Mouse (Mus musculus): ENCODE data around the gene Kif19a. TPM values are rescaled to one million over a fixed set of nuclear protein-coding genes. Genes with fewer than 3 reads are reported as not detected.

The Kif19a gene
- total RNA-seq, 2 experiments from 2014 or later = 3.2 to 3.6 TPM

- Histone ChIP-seq H3K4me3 (no peak overlapping the region), H3K27ac (no peak overlapping the region)
- intact Hi-C loops (cut with DNase I) = loop anchor here (1.0 to 10.0 kb wide), 3 partner anchors 65 to 242 kb away; no protein-coding TSS in a partner anchor
- peak; percentile 99 for TF ChIP-seq CTCF (IDR thresholded peaks at IDR 0.05)
- peak; percentile 87 to 93 for DNase-seq (ENCODE audit: extremely low spot score in 1 of 2, low spot score in 2 of 2)
Observed at GRCm38 (mm10) chr11:114812731-114813240, 47.6 kb downstream of the Kif19a start.

DNA sequence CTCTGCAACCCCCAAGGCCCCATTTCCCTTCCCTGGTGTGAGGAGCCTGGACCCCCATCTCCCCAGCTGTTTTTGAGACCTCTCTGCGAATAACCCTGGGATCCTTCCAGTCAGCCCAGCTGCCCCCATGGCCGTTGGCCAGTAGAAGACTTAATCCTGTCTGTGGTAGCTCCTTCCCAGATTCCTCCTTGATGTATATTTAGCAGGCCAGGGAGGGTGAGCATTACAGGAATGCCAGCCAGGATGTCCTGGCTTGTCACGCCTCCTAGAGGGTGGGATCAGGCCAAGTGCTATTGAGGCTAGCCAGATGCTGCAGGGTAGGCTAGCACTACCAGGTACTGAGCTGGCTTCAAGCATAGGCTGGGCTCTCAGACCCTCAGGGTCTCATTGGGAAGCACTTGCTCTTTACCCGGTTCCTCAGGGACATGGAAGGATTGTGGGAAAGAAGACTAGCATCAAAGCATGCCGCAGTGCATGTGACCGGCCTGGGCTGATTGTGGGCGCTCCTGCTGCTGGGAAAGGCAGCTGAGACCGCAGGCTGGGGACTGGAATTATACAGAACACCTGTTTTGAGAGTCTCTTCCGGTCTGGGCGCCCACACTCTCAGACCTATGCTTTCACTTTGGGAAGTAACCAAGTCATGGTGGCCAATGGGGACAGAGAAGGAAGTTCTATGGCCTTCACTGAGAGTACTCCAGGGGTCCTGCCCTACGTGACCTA is 49.8 kb downstream of the Kif19a start:
- no peak for TF ChIP-seq CTCF (IDR thresholded peaks at IDR 0.05)
- DNase-seq (ENCODE audit: extremely low spot score in 1 of 2, low spot score in 2 of 2) = no peak

DNA sequence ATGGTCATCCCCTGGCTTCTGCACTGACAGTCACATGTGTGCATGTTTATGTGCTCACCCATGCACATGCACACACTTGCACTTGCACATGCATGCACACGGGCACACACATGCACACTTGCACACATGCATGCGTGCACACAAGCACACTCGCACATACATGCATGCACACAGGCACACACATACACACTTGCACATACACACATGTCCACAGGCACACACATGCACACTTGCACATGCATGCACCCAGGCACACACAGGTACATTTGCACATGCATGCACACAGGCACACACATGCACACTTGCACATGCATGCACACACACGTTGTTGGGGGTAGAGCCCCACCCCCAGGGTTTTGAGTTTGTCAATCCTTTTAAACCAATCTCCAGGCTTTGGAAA is 51.7 kb downstream of the Kif19a start:
- DNase-seq (ENCODE audit: extremely low spot score in 1 of 2, low spot score in 2 of 2) = no peak
- Histone ChIP-seq H3K4me3 (no peak overlapping the region), H3K27ac (no peak overlapping the region)
- intact Hi-C loops (cut with DNase I) = loop anchor here (5.0 to 10.0 kb wide), 2 partner anchors 35 to 238 kb away; partner anchors contain the start of gene Gprc5c
- TF ChIP-seq CTCF (IDR thresholded peaks at IDR 0.05) = no peak

More for the DNA sequence above, 49.8 kb downstream of the Kif19a start:
- intact Hi-C loops (cut with DNase I) = loop anchor here (5.0 to 10.0 kb wide), 2 partner anchors 37 to 240 kb away; partner anchors contain the start of gene Gprc5c
- H3K27ac ChIP-seq = no peak overlapping the region
- H3K4me3 ChIP-seq = no peak overlapping the region

DNA sequence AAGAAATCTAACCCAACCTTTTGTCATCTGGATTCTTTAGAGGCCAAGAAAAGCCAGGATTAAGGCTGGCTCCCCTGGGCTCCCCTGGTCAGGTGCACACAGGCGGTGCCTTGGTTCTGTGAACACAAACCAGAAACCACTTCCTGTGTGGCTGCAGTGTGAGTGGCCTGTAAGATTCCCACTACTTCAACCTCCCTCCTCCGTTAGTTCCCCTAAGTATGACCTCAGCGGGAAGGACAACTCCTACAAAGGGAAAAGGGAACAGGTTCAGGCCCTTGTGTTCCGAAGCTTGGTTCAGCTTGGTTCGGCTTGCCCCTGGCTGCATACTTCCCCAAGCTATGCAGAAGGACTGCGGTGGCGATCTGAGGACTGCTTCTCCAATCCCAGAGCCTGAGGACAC is 53.0 kb downstream of the Kif19a start:
- DNase-seq (ENCODE audit: extremely low spot score in 1 of 2, low spot score in 2 of 2) = no peak
- no peak overlapping the region for H3K27ac ChIP-seq
- H3K4me3 ChIP-seq = no peak overlapping the region
- TF ChIP-seq CTCF (IDR thresholded peaks at IDR 0.05) = no peak
- intact Hi-C loops (cut with DNase I) = loop anchor here (5.0 to 10.0 kb wide), 2 partner anchors 34 to 237 kb away; partner anchors contain the start of gene Gprc5c

DNA sequence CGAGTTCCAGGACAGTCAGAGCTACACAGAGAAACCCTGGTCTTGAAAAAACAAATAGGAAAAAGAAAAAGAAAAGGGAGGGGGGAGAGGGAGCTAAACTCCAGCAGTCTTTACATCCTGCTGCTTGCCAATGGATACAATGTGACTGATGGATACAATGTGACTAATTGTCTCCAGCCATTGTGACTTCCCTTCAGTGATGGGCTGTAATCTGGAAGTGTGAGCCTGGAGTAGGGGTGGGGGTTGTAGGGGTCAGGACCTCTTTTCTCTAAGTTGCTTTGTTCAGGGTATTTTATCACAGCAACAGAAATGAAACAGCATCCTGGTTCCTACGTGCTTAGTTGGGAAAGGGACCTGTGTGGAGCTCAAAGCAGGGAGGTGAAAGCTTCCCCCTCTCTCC is 53.9 kb downstream of the Kif19a start:
- no peak for DNase-seq (ENCODE audit: extremely low spot score in 1 of 2, low spot score in 2 of 2)
- no peak for TF ChIP-seq CTCF (IDR thresholded peaks at IDR 0.05)
- intact Hi-C loops (cut with DNase I) = loop anchor here (5.0 to 10.0 kb wide), 2 partner anchors 33 to 236 kb away; partner anchors contain the start of gene Gprc5c
- Histone ChIP-seq H3K27ac (no peak overlapping the region), H3K4me3 (no peak overlapping the region)

GRCm38 (mm10) chr11:114820444-114820843 is 55.3 kb downstream of the Kif19a start:
- Histone ChIP-seq H3K4me3 (no peak overlapping the region), H3K27ac (no peak overlapping the region)
- intact Hi-C loops (cut with DNase I) = no loop called here
- TF ChIP-seq CTCF (IDR thresholded peaks at IDR 0.05) = no peak
- DNase-seq (ENCODE audit: extremely low spot score in 1 of 2, low spot score in 2 of 2) = no peak

- intact Hi-C loops (cut with DNase I) = no loop called here
- DNase-seq (ENCODE audit: extremely low spot score in 1 of 2, low spot score in 2 of 2) = no peak
Observed at GRCm38 (mm10) chr11:114821325-114821724, 56.1 kb downstream of the Kif19a start.

DNA sequence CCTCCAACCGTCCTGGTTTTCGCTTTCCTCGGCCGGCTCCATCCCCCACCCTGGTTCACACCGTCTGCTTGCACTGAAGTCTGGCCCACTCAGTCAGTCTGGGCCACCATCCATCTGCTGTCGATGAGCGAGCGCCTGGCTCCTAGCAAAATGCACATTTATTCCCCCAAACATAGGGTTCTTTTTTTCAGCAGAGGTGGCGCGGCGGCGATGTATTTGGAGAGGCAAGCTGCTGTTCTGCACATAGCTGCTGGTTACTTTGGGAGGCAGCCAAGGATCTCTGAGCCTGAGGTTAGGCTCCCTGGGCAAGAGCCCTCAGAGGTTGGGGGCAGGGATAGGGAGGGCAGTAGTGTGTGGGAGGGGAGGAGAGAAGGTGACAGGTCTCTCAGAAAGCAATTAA is 57.5 kb downstream of the Kif19a start:
- intact Hi-C loops (cut with DNase I) = loop anchor here (1.0 kb wide), 1 partner anchor 27 kb away; the partner anchor contains the start of gene Btbd17
- TF ChIP-seq CTCF (IDR thresholded peaks at IDR 0.05) = no peak; the same call in 1 of the 2 replicates
- peak; percentile 76 to 83 for DNase-seq (ENCODE audit: extremely low spot score in 1 of 2, low spot score in 2 of 2)
- no peak overlapping the region for H3K4me3 ChIP-seq
- H3K27ac ChIP-seq = peak overlapping the region; percentile 77

More at GRCm38 (mm10) chr11:114821325-114821724, 56.1 kb downstream of the Kif19a start:
- H3K4me3 ChIP-seq = no peak overlapping the region
- H3K27ac ChIP-seq = no peak overlapping the region
- TF ChIP-seq CTCF (IDR thresholded peaks at IDR 0.05) = no peak

DNA sequence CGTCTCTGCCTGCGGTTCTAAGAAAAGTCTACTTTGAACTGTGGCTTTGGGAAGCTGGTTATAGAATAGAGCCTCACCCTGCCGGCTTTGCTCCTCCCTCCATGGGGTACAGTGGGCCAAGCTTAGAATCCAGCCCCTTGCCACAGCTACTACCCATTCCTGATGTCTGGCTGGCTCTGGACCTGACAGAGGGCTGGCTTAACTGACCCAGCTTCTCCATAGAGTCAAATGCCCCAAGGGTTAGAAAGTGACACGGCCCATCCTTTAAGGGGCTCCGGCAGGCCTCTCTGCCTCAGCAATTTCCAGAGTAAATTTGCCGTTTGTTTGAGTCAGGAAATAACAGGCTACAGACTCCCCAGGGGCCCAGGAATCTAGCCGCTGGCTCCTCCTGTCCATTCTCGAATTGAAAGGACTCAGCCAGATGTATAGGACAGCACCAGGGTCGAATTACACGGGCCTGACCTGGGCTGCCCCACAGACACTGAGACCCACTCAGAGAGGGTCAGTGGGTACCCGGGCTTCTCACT is 58.1 kb downstream of the Kif19a start:
- DNase-seq (ENCODE audit: extremely low spot score in 1 of 2, low spot score in 2 of 2) = no peak
- Histone ChIP-seq H3K4me3 (no peak overlapping the region), H3K27ac (peak overlapping the region; percentile 77)
- intact Hi-C loops (cut with DNase I) = no loop called here
- TF ChIP-seq CTCF (IDR thresholded peaks at IDR 0.05) = no peak

- Histone ChIP-seq H3K27ac (no peak overlapping the region), H3K4me3 (no peak overlapping the region)
- no peak for TF ChIP-seq CTCF (IDR thresholded peaks at IDR 0.05)
- intact Hi-C loops (cut with DNase I) = no loop called here
- no peak for DNase-seq (ENCODE audit: extremely low spot score in 1 of 2, low spot score in 2 of 2)
Observed at GRCm38 (mm10) chr11:114826686-114827085, 61.5 kb downstream of the Kif19a start.

GRCm38 (mm10) chr11:114829499-114830432 is 64.6 kb downstream of the Kif19a start:
- DNase-seq (ENCODE audit: extremely low spot score in 1 of 2, low spot score in 2 of 2) = no peak
- TF ChIP-seq CTCF (IDR thresholded peaks at IDR 0.05) = no peak
- H3K4me3 ChIP-seq = peak overlapping the region; percentile 3; the same call in 1 of the 2 replicates
- intact Hi-C loops (cut with DNase I) = no loop called here
- no peak overlapping the region; the same call in 1 of the 2 replicates for H3K27ac ChIP-seq

Measured in left cerebral cortex, adult 2 months (tissue).